Comparison of ENCODE assay signal across 18 mouse cellular contexts in genomic region chr2:145420967-145421888, GRCm38 (mm10).
DNase-seq lines count a peak whose midpoint lies in the region; ATAC-seq lines count a peak whose summit lies in the region.
"Had no signal": no experiment of that assay in that cellular context is flagged by ENCODE, and none has a peak within 500 bp of the region (broad histone marks: within the 10 kb centered on the region; RNA-seq: fewer than 3 reads in every experiment).

No protein-coding gene starts in this region.

- H3K4me1 ChIP-seq in midbrain, embryonic 11.5 days (ENCODE audit: control insufficient read depth, insufficient read depth, low read length): no peaks in the 10 kb centered on the region
- H3K4me1 ChIP-seq in midbrain, embryonic 10.5 days: peaks cover 7% of the 10 kb centered on the region
- peaks cover 11% of the 10 kb centered on the region for H3K4me1 ChIP-seq in midbrain, embryonic 13.5 days (replicated peaks)
- H3K4me1 ChIP-seq: embryonic facial prominence, embryonic 15.5 days; forebrain, embryonic 10.5 days had no signal

- WGBS in midbrain, embryonic 11.5 days: 77% methylated on average over 5 of the region's 5 CpGs
- 78% methylated on average over 5 of the region's 5 CpGs for WGBS in midbrain, embryonic 10.5 days
- 64% methylated on average over 5 of the region's 5 CpGs for WGBS in midbrain, embryonic 13.5 days

- H3K4me3 ChIP-seq in midbrain, embryonic 11.5 days (ENCODE audit: low read depth, low read length): no peak overlapping the region
- no peak overlapping the region for H3K4me3 ChIP-seq in midbrain, embryonic 10.5 days
- H3K4me3 ChIP-seq in midbrain, embryonic 13.5 days (replicated peaks): no peak overlapping the region
- H3K4me3 ChIP-seq: embryonic facial prominence, embryonic 15.5 days; forebrain, embryonic 10.5 days; gastrocnemius, adult 2 months had no signal

- no peaks in the 10 kb centered on the region for H3K9me3 ChIP-seq in midbrain, embryonic 11.5 days (ENCODE audit: control insufficient read depth, low read length)
- H3K9me3 ChIP-seq in midbrain, embryonic 10.5 days (replicated peaks): no peaks in the 10 kb centered on the region
- H3K9me3 ChIP-seq in midbrain, embryonic 13.5 days: 0 out of 2 replicates have a peak, but pooled peaks cover 3% of the 10 kb centered on the region
- H3K9me3 ChIP-seq: embryonic facial prominence, embryonic 15.5 days; forebrain, embryonic 10.5 days had no signal

- H3K27me3 ChIP-seq in midbrain, embryonic 11.5 days (ENCODE audit: control insufficient read depth, insufficient read depth, low read length): no peaks in the 10 kb centered on the region
- no peaks in the 10 kb centered on the region for H3K27me3 ChIP-seq in midbrain, embryonic 10.5 days (ENCODE audit: low read depth, poor library complexity, severe bottlenecking)
- H3K27me3 ChIP-seq in midbrain, embryonic 13.5 days: no peaks in the 10 kb centered on the region
- H3K27me3 ChIP-seq: embryonic facial prominence, embryonic 15.5 days had no signal

- no peak overlapping the region for H3K9ac ChIP-seq in midbrain, embryonic 11.5 days (ENCODE audit: low read length)
- no peak overlapping the region for H3K9ac ChIP-seq in midbrain, embryonic 13.5 days (replicated peaks)
- H3K9ac ChIP-seq: embryonic facial prominence, embryonic 15.5 days; liver, embryonic 14.5 days had no signal

- H3K27ac ChIP-seq in midbrain, embryonic 11.5 days (ENCODE audit: low read depth, low read length): no peak overlapping the region
- no peak overlapping the region for H3K27ac ChIP-seq in midbrain, embryonic 10.5 days (replicated peaks)
- peak overlapping the region; percentile 31 for H3K27ac ChIP-seq in midbrain, embryonic 13.5 days
- H3K27ac ChIP-seq: embryonic facial prominence, embryonic 15.5 days; forebrain, embryonic 10.5 days; gastrocnemius, adult 2 months; liver, embryonic 14.5 days; stomach, postnatal 0 days had no signal

- ATAC-seq in midbrain, embryonic 11.5 days (ENCODE audit: low FRiP score): peak; percentile 77
- ATAC-seq in midbrain, embryonic 13.5 days: peak; percentile 81
- ATAC-seq: intestine, postnatal 0 days had no signal

- no peak overlapping the region for H3K4me2 ChIP-seq in midbrain, embryonic 11.5 days
- no peak overlapping the region for H3K4me2 ChIP-seq in midbrain, embryonic 13.5 days (replicated peaks)
- H3K4me2 ChIP-seq: embryonic facial prominence, embryonic 15.5 days had no signal

- no peaks in the 10 kb centered on the region for H3K36me3 ChIP-seq in midbrain, embryonic 11.5 days (ENCODE audit: control insufficient read depth, insufficient read depth, low read length)
- no peaks in the 10 kb centered on the region for H3K36me3 ChIP-seq in midbrain, embryonic 10.5 days
- H3K36me3 ChIP-seq in midbrain, embryonic 13.5 days: no peaks in the 10 kb centered on the region
- H3K36me3 ChIP-seq: embryonic facial prominence, embryonic 15.5 days; forebrain, embryonic 10.5 days had no signal

- peak; percentile 21 for DNase-seq in embryo, embryonic 10.5 days (ENCODE audit: low spot score)
- no peak for DNase-seq in embryo, embryonic 10 days (ENCODE audit: low spot score)
- peak; percentile 81 for DNase-seq in midbrain, embryonic 11.5 days (ENCODE audit: low spot score, missing footprints)
- no peak for DNase-seq in midbrain, embryonic 10.5 days (ENCODE audit: low spot score)
- no peak for DNase-seq in gastrocnemius, adult 18-20 months (ENCODE audit: low spot score)
- no peak for DNase-seq in left cerebral cortex, adult 8-10 months (ENCODE audit: low spot score in 2 of 2)
- no peak for DNase-seq in frontal cortex, postnatal 10 days (ENCODE audit: low spot score in 2 of 2)
- DNase-seq: cerebellum, postnatal 36 days; gastrocnemius, adult 2 months; heart, postnatal 4 days; kidney, postnatal 10 days; thymus, postnatal 14 days had no signal

Comparison
In these comparisons a context has a peak if more than half of its experiments do, and no peak if none do; other contexts are left out.
1. DNase-seq: peak in embryo, embryonic 10.5 days (single experiment) and midbrain, embryonic 11.5 days (single experiment); none in embryo, embryonic 10 days (single experiment), midbrain, embryonic 10.5 days (single experiment), gastrocnemius, adult 18-20 months (single experiment), left cerebral cortex, adult 8-10 months (0 of 2) and frontal cortex, postnatal 10 days (0 of 2).